Mouse (Mus musculus): ENCODE data around the gene Ciita.

DNA sequence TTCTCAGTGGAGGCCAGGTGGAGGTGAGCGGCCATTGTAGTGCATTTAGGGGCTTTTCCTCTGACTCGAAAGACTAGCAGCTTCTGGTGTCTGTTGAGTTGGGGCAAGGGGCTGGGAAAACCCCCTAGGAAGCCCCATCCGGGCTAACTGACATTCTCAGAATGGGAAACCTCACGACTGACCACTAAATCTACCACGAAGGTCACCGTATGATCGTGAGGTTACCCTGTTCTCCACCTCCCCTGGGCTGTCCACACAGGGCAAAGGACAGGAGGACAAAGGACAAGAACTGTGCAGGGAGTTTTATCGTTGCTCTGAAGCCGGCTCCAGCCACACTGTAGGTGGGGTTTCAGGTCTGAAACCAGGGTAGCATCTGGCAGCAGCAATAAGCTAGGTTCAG is 30.9 kb upstream of the Ciita start:
- TF ChIP-seq POLR2A (IDR thresholded peaks at IDR 0.05; ENCODE audit: insufficient read depth, low read length) (no peak), CTCF (IDR thresholded peaks at IDR 0.05; ENCODE audit: low read depth, low read length) (no peak), EP300 (IDR thresholded peaks at IDR 0.05; ENCODE audit: insufficient read depth, low read depth, low read length) (no peak)

All from ES-Bruce4 (cell line).